Mouse (Mus musculus): Measurements from ENCODE around the gene A030003K21Rik.
"Not testable (repeated sequence)": the region's sequence is repeated elsewhere in the genome, so short reads cannot be mapped to it uniquely, and the experiment has no call there.

Gene A030003K21Rik

DNA sequence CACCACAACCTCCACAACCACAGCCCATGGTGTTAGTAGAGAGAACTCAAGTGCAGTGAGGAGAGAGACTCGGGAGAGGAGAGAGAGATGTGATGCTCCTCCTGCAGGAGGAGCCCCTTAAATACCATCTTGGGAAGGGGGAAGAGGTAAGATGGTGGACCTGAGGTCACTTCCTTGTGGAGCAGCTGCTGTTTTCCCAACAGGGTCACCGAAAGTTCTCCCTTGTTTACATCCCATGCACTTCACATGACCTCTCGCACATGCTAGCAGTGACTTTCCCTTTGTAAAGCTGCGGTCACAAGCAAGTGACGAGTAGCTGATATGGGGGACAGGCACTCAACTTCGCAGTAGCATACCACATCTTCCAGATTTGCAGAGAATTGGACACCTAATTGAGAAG lies at the start of gene A030003K21Rik:
Gene A030003K21Rik, minus strand, starts transcription at position 94 of the 400 bp plus-strand sequence.
- DNase-seq, result not testable (repeated sequence)

DNA sequence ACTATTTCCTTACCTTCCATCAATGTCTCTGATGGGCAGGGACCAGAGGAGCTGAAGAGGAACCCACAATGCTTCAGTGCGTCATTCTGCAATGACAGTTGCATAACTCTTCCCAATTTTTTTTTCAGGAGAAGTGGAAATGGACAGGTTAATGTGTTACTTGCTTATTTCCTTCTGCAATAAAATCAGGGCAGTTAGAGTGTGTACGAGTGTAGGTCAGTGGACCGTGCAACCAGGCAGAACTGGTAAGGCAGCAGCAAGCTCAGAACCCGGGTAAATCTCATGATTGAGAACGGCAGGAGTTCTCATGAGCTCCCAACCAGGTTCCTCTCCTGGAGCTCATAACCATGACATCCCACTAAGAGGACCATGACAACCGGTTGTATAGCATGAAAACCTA lies 48.9 kb upstream of the A030003K21Rik start:
- no peak for DNase-seq

DNA sequence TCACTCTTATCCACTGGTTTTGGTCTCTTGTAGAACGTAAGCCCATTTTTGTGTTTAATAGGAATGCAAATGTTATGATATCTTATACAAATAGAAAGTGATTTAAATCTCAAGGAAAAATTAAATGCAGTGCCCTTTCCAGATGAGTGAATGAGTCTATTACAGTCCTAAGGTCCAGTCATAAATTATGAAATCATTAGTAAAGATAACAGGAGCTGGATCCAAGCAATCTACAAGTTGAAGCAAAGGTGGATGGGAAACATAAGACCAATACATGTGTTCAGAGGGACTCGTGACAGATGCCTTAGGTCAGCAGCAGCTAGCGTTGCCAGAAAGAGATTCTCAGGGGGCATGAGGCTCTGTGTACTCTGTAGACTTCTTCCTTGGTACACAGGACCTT lies 48.4 kb upstream of the A030003K21Rik start:
- no peak for DNase-seq

DNA sequence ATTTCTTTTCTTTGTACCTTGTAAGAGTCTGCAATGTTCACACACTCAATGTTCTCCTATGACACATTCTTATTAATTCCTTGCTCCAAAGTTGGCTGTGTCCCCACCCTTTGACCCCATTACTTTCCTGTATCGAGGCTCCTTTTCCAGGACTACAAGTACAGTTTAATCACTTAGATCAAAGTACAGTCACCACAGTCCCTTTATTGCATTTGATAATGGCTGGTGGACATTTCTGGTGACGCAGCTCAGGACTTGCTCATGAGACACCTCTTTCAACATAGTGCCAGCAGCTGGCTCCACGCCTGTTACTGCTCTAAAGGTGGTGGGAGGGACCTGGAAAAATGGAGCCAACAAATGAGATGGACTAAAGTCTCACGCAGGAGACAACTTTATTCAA lies 47.9 kb upstream of the A030003K21Rik start:
- DNase-seq, result no peak

DNA sequence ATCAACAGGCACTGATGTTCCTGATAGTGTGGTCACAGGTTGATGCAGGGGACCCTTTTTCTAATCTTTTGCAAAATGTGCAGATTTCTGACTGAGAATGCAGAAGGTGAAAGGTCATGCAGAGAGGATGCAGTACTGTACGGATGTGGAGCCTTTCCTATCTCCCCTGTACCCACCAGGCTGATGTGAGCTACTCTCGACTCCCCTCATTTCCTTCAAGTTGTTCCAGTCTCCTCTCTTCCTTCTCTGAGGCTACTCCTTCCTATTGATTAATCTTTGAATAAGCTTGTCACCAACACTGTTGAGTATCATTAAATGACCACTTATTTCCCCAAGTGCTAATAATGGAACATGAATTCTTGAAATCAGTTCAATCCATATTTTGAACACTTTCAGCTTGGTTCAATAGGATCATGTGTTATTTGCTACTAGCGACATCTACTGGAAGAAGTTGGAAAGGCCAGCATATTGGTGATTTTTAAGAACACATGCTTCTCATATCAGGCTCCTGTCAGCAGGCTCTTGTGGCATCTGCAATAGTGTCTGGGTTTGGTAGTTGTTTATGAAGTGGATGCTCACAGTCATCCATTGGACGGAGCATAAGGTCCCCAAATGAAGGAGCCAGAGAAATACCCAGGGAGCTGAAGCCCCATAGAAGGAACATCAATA lies 44.5 kb upstream of the A030003K21Rik start:
- peak; percentile 16 for DNase-seq

DNA sequence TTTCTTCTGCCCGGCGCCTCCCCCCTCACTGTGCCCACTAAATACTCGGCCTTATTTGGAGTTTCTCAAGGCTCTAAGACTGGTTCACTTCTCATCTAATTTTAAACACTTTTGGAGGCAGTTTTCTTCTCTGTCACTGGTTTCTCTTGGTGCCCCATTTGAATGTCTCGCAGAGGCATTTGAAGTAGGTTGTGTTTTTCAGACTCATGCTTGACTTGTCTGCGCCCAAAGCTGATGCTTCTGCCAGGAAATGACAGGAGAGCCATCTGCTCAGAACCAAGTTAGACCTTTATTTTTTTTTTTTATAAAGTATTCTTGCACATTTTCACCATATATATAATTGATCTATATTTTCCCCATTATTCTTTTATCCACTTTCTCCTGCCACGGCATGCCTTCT lies 43.5 kb upstream of the A030003K21Rik start:
- no peak for DNase-seq

DNA sequence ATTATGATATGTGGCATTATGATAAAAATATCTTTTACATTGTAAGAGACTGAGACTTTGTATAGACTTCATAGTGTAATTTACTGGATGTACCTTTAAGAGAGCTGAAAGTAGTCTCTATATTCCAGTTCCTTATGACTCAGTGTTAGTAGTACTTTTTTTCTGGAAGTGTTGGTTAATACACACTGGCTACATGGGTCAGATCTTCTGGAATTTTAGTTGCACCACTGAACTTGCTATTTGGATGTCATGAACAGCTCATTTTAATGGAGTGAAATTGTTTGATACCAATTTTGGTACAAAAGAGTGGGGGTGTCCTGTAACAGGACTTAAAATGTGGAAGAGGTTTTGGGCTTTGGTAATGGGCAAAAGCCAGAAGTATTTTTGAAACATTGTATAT lies 34.7 kb upstream of the A030003K21Rik start:
- DNase-seq, result no peak

DNA sequence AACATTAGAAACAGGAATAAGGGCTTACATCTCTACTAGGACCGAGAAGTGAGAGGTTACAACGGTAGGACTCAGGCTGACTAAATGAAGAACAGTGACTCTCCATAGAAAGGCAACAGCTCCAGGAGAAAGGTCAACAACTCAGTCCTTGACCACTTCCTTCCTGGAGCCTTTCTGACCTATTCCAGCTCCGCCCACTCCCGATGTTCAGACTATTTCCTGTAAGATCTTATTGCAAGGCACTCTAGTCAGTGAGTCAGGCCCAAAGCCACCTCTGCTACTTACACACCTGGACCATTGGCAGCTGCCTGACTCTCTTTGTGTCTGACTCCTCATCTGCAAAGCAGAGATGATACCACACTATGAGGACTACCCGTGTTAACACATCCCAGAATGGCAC lies 32.6 kb upstream of the A030003K21Rik start:
- peak; percentile 6 for DNase-seq

DNA sequence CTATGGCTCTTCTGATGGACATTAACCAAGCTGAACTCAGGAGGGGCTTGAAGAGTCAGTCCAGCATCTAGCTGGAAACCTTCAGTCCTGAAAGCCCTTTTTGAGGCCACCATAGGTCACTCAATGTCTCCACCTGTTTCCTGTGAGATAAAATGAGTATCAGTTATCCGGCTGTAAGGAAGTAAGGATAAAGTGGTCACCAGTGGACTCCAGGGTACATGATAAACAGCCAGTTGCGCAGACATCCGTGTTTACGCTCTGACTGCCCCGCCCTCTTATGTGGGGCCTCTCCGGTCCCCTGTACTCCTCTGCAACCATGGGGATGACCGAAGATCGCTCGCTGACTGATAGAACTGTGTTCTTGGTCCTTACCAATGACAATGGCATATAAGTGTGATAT lies 31.2 kb upstream of the A030003K21Rik start:
- DNase-seq, result no peak

DNA sequence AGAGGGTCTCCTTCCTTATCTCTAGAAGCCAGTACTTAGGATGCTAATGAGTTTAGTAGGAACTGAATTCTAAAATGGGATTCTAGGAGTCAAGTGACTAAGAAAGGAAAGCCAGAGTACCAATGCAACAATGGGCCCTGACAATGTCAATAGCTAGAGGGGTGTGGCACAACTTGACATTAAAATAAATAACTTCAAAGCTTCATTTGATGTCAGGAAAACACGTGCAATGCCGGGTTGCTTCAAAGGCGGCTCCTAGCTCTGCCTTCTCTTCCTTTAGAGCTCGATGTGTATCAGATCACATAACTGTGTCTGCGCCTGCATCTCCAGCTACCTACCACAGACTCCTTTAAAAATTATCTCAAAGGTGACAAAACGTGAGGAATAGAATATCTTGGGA lies 30.7 kb upstream of the A030003K21Rik start:
- peak; percentile 24 for DNase-seq

DNA sequence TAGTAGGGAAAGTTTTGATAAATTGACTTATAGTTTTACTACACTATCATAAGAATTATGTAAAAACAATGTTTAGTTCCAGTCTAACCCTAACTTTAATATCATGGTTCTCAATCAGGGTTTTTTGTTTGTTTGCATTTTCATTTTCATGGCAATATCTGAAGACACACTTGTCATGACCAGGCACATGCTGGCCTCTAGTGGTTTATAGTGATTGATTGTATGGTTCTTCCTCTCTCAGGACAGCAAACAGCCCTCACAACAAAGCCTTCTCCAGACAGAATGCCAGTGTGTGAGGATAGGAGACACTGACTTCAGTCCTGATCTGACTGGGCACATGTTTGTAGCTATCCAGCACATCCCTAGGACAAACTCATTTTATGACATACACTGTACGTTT lies 30.1 kb upstream of the A030003K21Rik start:
- no peak for DNase-seq

DNA sequence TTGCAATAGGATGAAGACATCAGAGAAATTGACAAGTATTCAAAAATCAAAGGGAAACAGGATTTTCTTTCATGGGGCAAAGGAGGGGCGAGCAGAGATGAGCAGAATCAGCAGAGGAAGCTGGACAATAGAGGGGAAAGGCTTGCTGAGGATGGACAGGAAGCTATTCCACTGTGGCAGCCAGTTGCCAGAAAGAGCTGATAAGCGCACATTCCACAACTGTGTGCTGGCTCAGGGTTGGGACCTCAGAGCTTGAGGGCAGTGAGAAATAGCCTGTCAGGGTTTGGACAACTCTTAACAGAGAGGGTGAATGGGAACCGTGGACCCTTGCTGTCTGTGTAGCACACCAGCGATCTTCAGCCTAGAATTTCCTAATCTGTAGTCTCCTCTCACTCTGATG lies 28.9 kb upstream of the A030003K21Rik start:
- DNase-seq, result no peak

DNA sequence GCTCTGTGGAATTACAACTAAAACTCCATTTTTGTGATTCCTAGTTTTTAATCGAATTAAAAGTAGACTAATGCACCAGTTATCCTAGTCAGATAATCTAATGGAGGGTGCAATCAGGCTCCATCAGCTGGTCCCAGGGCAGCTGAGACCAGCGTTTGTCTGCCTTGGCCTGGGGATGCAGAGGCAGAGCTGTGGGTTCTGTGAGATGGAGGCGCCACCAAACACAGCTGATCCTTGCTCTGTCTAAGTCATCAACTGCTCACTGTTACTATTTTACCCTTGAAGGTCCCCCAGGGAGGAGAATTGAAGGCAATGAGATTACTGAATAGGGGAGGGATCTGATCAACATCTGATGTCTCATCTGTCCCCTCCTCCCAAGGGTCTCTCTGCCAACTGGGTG lies 23.2 kb upstream of the A030003K21Rik start:
- no peak for DNase-seq

DNA sequence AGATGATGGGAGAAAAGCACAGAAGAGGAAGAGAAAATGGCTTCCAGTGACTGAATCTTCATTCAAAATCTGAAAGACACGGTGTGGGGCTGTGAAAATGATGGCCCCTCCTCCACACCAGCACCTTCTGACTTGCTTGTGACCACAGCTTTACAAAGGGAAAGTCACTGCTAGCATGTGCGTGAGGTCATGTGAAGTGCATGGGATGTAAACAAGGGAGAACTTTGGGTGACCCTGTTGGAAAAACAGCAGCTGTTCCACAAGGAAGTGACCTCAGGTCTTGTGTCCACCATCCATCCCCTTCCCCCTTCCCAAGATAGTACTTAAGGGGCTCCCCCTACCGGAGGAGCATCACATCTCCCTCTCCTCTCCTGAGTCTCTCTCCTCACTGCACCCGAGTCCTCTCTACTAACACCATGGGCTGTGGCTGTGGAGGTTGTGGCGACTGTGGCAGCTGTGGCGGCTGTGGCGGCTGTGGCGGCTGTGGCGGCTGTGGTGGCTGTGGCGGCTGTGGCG lies 16.7 kb upstream of the A030003K21Rik start, which contains the start of gene Gm47955:
Gene Gm47955, plus strand, starts transcription at position 417 of the 516 bp plus-strand sequence.
- no peak for DNase-seq

DNA sequence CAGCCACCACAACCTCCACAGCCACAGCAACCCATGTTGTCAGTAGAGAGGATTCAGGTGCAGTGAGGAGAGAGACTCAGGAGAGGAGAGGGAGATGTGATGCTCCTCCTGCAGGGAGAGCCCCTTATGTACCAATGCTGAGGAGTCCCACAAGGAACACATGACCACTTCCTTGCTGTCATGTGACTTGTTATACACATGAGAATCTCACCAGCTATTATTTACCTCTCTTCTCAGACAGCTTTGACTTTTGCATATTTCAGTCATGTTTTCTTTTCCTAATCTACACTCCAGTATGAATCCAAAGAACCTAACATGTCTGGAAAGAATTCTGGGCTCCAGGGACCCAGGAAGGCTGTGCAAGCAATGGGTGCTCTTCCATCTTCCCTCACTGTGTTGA lies 12.7 kb upstream of the A030003K21Rik start, which contains the start of gene Gm7544:
Gene Gm7544, minus strand, starts transcription at position 101 of the 400 bp plus-strand sequence.
- not testable (repeated sequence) for DNase-seq

DNA sequence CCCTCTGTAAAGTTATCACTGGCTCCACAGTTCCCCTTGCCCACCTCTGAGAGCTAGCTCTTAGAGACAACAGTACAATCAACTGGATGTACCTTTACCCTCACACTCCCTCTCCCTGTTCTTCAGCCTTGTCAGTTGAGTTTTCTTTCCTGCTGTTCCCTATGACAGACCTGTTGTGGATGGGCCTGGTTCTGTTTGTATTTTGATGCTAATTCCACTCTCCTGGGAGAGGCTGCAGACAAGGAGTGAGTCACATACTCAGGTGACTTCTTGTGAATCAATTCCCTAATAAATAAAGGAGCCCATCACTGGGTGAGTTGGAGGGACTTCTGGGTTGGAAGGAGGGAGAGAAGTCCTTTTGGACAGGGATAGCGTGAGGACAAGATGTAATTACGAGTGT lies 5.4 kb upstream of the A030003K21Rik start:
- DNase-seq, result no peak

DNA sequence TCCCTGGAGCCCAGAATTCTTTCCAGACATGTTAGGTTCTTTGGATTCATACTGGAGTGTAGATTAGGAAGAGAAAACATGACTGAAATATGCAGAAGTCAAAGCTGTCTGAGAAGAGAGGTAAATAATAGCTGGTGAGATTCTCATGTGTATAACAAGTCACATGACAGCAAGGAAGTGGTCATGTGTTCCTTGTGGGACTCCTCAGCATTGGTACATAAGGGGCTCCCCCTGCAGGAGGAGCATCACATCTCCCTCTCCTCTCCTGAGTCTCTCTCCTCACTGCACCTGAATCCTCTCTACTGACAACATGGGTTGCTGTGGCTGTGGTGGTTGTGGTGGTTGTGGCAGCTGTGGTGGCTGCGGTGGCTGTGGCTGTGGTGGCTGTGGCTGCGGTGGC lies 2.8 kb upstream of the A030003K21Rik start:
- not testable (repeated sequence) for DNase-seq

DNA sequence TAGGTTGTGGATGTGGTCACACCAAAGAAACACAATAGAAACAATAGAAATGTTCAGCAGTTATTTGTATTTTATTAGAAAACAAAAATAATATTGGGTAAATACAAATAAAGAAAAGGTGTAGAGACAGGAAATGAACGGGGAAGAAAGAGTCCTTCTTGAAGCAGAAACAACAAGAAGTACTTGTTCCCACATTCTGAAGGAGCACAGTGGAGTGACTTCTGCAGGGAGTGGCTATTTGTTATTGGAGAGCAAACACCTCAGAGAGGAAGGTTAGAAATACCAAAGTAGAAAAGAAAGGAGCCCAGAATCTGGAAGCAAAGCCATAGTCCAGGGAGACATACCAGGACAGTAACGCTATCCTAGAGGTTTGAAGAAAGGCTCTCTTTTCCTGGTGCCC lies 683 bp downstream of the A030003K21Rik start:
- not testable (repeated sequence) for DNase-seq

DNA sequence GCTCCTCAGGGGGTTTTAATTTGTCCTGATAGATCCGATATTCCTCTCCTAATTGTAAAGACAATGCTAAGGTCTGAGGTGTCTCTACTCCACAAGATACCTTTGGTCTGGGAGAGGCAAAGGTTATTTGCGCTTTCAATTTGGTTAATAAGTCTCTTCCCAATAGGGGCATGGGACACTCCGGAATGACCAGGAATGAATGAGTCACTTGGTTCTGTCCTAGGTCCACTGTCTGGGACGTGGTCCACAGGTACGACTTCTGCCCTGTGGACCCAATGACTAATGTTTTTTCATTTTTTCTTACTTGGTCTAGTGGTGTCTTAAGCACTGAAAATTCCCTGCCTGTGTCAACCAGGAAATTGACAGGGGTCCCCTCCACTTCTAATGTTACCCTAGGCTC lies 4.5 kb downstream of the A030003K21Rik start:
- DNase-seq, result no peak

DNA sequence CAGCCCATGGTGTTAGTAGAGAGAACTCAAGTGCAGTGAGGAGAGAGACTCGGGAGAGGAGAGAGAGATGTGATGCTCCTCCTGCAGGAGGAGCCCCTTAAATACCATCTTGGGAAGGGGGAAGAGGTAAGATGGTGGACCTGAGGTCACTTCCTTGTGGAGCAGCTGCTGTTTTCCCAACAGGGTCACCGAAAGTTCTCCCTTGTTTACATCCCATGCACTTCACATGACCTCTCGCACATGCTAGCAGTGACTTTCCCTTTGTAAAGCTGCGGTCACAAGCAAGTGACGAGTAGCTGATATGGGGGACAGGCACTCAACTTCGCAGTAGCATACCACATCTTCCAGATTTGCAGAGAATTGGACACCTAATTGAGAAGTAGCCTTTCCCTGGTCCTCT lies 11.9 kb downstream of the A030003K21Rik start, which contains the start of gene Gm6217:
Gene Gm6217, minus strand, starts transcription at position 74 of the 400 bp plus-strand sequence.
- DNase-seq, result not testable (repeated sequence)

DNA sequence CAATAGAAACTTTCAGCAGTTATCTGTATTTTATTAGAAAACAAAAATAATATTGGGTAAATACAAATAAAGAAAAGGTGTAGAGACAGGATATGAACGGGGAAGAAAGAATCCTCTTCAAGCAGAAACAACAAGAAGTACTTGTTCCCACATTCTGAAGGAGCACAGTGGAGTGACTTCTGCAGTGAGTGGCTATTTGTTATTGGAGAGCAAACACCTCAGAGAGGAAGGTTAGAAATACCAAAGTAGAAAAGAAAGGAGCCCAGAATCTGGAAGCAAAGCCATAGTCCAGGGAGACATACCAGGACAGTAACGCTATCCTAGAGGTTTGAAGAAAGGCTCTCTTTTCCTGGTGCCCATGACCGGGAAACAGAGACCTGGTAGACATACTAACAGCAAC lies 12.6 kb downstream of the A030003K21Rik start:
- DNase-seq, result not testable (repeated sequence)

DNA sequence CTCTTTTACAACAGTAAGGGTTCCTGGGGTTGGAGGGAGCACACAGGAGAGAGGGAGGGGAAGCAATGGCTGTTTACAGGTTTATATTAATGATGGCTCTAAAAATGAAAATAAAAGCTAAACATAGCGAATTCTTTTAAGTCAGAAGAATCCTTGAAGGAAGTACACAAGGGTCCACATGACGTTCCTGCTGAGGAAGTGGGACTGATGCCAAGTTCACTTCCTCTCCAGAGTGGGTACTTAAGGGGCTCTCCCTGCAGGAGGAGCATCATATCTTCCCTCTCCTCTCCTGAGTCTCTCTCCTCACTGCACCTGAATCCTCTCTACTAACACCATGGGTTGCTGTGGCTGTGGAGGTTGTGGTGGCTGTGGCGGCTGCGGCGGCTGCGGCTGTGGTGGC lies 18.5 kb downstream of the A030003K21Rik start, which contains the start of gene A030014E15Rik:
Gene A030014E15Rik, plus strand, starts transcription at position 268 of the 400 bp plus-strand sequence.
- DNase-seq, result no peak

DNA sequence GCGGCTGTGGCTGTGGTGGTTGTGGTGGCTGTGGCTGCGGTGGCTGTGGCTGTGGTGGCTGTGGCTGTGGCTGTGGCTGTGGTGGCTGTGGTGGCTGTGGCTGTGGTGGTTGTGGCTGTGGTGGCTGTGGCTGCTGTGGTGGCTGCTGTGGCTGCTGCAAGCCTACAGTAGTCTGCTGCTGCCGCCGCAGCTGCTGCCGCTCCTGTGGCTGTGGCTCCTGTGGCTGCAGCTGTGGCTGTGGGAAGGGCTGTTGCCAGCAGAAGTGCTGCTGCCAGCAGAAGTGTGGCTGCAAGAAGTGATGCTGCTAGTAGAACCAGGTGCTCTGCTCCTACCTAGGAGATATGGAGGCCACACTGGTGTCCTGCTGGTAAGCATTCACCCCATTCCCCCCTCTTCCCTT lies 29.8 kb downstream of the A030003K21Rik start:
- DNase-seq, result not testable (repeated sequence)

DNA sequence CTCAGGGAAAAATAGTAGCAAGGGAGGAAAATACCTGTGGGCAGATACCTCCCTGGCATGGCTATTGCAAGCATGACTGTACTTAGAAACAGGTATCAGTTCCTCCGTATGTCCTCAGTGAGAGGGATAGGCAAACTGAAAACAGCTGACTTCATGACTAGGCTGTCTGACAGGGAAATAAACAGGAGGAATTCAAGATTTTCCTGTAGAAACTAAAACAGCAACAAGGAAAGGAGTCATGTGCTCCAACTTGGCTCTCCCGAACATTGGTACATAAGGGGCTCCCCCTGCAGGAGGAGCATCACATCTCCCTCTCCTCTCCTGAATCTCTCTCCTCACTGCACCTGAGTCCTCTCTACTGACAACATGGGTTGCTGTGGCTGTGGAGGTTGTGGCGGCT lies 30.2 kb downstream of the A030003K21Rik start, which contains the start of gene A030005L19Rik:
Gene A030005L19Rik, plus strand, starts transcription at position 301 of the 400 bp plus-strand sequence.
- no peak for DNase-seq

All from thymus, postnatal 25 days (tissue).